Mouse (Mus musculus) intestine, postnatal 0 days (tissue): Measurements from ENCODE around the gene Zfp408. TPM values are rescaled to one million over a fixed set of nuclear protein-coding genes. Genes with fewer than 3 reads are reported as not detected.

Source experiments
- ATAC-seq: fragments of 200-750 bp; cut with Nextera tagmentation; 2 replicates; pipeline ENCODE4 v1.8.0; 2017; ENCODE audit warnings: mild to moderate bottlenecking, moderate TSS enrichment, moderate library complexity
- H3K27ac ChIP-seq: fragments of 300-500 bp; sonication (generic); 2 replicates; pipeline ENCODE4 v1.5.1; 2014; ENCODE audit warnings: mild to moderate bottlenecking, low read depth, low read length, moderate library complexity
- H3K27me3 ChIP-seq: fragments of 300-500 bp; sonication (generic); replicated peaks from 2 replicates; pipeline ENCODE4 v1.6.1; 2014; ENCODE audit warnings: low read length, mixed read lengths; ENCODE audit not compliant: control insufficient read depth, insufficient read depth
- H3K36me3 ChIP-seq: fragments of 300-500 bp; sonication (generic); 2 replicates; pipeline ENCODE4 v1.6.1; 2014; ENCODE audit warnings: mild to moderate bottlenecking, moderate library complexity; ENCODE audit not compliant: control insufficient read depth, insufficient read depth
- H3K4me1 ChIP-seq: fragments of 300-500 bp; sonication (generic); replicated peaks from 2 replicates; pipeline ENCODE4 v1.6.1; 2014; ENCODE audit warnings: antibody characterized with exemption, low read length, mixed read lengths; ENCODE audit not compliant: control insufficient read depth, insufficient read depth
- H3K4me2 ChIP-seq: fragments of 300-500 bp; sonication (generic); replicated peaks from 2 replicates; pipeline ENCODE4 v1.6.1; 2014; ENCODE audit warnings: low read depth, mild to moderate bottlenecking, moderate library complexity
- H3K4me3 ChIP-seq: fragments of 300-500 bp; sonication (generic); 2 replicates; pipeline ENCODE4 v1.5.1; 2014; ENCODE audit warnings: low read depth, low read length
- H3K9ac ChIP-seq: fragments of 300-500 bp; sonication (generic); 2 replicates; pipeline ENCODE4 v1.6.1; 2014; ENCODE audit warnings: mild to moderate bottlenecking, low read depth, low read length
- H3K9me3 ChIP-seq: fragments of 300-500 bp; sonication (generic); 2 replicates; pipeline ENCODE4 v1.6.1; 2016; ENCODE audit warnings: mixed run types; ENCODE audit not compliant: control insufficient read depth
- CTCF ChIP-seq: sonication (generic); IDR thresholded peaks from 2 replicates; pipeline ENCODE4 v1.5.1; 2016; ENCODE audit warnings: low read depth, mild to moderate bottlenecking, control low read depth, antibody characterized with exemption, moderate library complexity
- WGBS: fragments of 180-500 bp; shearing (Covaris S2); extraction: QIAGEN DNeasy Blood & Tissue Kit; methylation state at CpG from one replicate; pipeline ENCODE4 v1.1.7; 2014; 5-methylcytosine and 5-hydroxymethylcytosine counted together
- polyA plus RNA-seq: library from polyadenylated mRNA; unstranded; fragments of >200 nt; fragmentation: Nextera tagmentation; extraction: Ambion mirVana; gene quantifications from 2 replicates; pipeline ENCODE4 v1.2.1, GENCODE M21; 2015

The Zfp408 gene
- polyA plus RNA-seq, 1 experiment from 2014 or later: 2.6 TPM

- Histone ChIP-seq H3K36me3 (peaks cover 65% of the 10 kb centered on the region), H3K27ac (no peak overlapping the region), H3K9ac (no peak overlapping the region), H3K9me3 (no peaks in the 10 kb centered on the region), H3K27me3 (no peaks in the 10 kb centered on the region), H3K4me3 (no peak overlapping the region), H3K4me1 (no peaks in the 10 kb centered on the region), H3K4me2 (no peak overlapping the region)
- no peak for TF ChIP-seq CTCF
- ATAC-seq: no peak
- 95% methylated on average over 4 of the region's 4 CpGs for WGBS
Observed at GRCm38 (mm10) chr2:91600475-91600874, 49.1 kb downstream of the Zfp408 start.

Other genes with a start within 250 kb of the Zfp408 start
- 13.5 and 15.6 TPM in 2 replicates for gene 1110051M20Rik, start 205.1 kb downstream of the Zfp408 start, polyA plus RNA-seq
- 4.9 and 5.4 TPM in 2 replicates for gene Lrp4, start 192.3 kb downstream of the Zfp408 start, polyA plus RNA-seq
- gene Ckap5, start 123.0 kb downstream of the Zfp408 start, polyA plus RNA-seq: 17.0 and 19.3 TPM in 2 replicates
- 3.0 and 3.7 TPM in 2 replicates for gene F2, start 13.4 kb downstream of the Zfp408 start, polyA plus RNA-seq
- 92.3 and 94.0 TPM in 2 replicates for gene Arhgap1, start 69 bp upstream of the Zfp408 start, polyA plus RNA-seq
- 15.8 and 19.4 TPM in 2 replicates for gene Atg13, start 60.8 kb upstream of the Zfp408 start, polyA plus RNA-seq
- gene Harbi1, start 61.1 kb upstream of the Zfp408 start, polyA plus RNA-seq: 7.3 and 7.7 TPM in 2 replicates
- gene Ambra1, start 80.3 kb upstream of the Zfp408 start, polyA plus RNA-seq: 5.5 and 6.1 TPM in 2 replicates